Mouse (Mus musculus): Measurements from ENCODE around the gene Epyc.

Gene Epyc

DNA sequence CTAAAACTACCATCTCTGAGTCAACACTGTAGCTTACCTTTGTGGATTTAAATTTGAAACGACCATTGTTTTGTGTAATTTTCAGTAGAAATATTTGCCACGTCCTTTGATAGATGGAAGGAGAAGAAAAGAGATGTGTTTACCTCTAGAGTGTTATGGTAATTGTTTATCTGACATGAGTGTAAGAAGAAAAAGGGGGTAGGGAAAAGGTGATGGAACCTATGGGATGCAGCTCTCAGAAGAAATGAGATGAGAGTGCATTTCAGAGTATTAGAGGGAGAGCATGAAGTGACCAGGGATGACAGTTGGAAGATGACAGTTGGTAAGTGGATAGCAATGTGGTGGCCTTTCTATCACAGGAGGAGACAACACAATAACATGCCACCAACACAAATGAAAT, at the start of gene Epyc:
Gene Epyc (plus strand): TSS at position 301 of the 400 bp plus-strand sequence.
- no peak for DNase-seq (ENCODE audit: low read depth, low spot score)

DNA sequence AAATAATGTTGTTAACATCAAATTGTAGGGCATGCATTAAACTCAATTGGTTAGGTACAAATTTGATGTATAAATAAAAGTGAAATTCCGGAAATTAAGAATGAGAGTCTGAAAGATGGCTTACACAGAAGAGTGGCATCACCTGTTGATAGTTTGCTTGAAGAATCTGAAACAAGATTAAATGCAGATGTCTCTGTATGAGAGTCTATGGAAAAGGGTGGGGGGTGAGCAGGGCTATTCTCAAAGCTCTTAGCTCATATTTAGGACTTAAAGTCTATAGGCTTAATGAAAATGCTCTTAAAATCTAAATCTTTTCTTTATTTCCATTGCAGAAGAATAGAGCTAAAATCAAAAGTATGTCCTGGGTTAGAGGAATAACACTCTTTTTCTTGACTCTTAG, 48.2 kb upstream of the Epyc start:
- no peak for DNase-seq (ENCODE audit: low read depth, low spot score)

DNA sequence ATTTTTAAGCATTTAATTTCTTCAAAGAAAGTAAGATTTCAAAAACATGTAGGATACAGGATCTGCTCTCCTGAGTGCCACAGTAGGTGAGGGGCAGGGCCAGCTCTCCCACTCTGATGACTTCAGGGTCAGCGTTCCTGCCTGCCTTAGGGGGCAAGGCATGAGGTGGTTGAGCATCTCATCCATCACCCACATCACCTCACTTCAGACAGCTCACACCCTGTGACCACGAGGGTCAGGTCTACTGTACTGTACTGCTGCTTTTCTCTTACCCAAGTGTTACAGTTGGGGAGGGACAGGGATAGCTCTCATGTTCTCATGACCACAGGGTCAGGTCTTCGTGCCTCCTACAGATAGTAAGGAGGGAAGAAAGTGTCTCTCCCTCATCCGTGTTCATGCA, 42.1 kb upstream of the Epyc start:
- DNase-seq (ENCODE audit: low read depth, low spot score): no peak

DNA sequence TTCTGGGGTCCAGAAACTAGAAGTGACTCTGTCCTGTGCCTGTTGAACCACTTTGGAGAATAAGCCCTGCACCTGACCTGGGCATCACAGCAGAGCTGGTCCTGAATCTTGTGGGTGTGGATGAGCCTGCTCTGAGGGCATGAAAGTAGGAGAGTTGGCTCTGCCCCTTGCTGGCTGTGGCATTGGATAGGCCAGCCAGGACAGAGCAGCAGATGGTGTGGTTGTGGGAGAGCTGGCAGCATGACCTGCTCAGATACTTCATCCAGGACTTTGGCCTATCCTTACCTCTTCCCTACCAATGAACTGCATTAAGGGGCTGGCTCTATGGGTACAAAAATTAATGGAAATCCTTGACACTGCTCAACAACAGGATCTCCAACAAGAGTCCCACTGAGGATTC, 40.6 kb upstream of the Epyc start:
- DNase-seq (ENCODE audit: low read depth, low spot score): no peak

DNA sequence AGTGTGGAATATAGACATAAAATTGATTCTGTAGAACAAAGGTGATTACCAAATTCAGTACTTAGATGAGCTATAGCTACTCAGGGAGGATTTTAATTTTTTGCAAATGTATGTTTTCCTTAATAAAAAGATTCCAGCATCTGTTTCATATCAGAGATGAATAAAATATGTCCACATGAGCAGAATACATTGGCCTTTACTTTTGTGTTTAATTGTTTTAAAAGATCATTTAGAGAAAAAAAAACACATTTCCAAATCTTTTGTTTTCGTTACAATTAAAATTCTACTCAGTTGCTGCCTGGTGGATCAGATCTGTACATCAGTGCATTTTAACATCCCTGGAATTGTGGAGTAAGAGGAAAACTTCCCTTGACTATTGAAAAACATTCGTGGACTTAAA, 37.3 kb upstream of the Epyc start, which contains the start of gene Kera:
Gene Kera (plus strand): TSS at position 301 of the 400 bp plus-strand sequence.
- no peak for DNase-seq (ENCODE audit: low read depth, low spot score)

DNA sequence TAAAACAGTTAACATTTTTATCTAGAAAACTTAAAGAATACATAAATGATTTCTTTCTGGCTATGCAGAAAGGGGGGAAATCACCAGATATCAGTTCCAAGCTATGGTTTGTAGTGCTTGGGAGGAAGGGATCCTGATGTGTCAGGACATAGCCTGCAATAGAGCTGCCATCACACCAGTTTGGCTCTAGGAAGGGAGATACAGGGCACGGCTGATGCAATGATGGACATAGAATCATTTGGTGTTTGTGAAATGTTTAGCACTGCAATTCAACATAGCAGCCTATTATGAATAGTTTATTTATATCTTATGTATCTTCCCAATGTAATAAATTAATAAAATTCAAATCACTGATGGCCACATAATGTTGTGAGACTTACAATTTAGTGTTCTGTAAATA, 21.5 kb upstream of the Epyc start:
- DNase-seq (ENCODE audit: low read depth, low spot score): no peak

DNA sequence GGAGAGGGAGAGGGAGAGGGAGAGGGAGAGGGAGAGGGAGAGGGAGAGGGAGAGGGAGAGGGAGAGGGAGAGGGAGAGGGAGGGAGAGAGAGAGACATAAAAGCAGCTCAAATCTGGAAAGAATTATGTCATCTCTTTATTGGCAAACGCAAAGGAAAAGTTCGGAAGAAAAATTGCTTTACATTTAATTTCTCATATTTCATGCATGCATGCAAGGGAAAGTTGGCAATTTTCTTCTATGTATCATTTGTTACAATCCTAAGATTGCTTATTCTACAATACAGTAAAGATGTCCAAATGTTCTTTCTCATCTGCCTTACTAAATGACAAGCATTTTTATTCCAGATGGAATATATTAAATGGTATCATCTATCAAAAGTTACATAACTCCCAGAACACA, 19.5 kb upstream of the Epyc start:
- no peak for DNase-seq (ENCODE audit: low read depth, low spot score)

DNA sequence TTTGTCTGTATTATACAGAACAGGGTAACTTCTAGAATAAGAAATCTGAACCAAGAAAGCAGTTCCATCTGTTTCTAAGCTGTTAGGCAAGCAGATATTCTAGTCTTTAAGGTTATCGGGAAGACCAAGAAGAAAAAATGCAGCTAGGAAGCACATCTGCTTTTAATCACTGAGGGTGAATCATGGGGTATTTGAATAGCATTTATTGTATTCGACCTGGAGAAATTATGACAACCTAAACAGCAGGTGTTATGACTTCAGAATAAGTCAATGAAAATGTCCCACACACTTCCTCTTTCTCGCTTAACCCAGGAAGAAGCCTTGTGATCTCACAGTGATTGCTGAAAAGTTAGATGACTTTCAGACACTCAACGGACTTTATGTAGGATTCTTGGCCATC, 18.8 kb upstream of the Epyc start:
- DNase-seq (ENCODE audit: low read depth, low spot score): no peak

DNA sequence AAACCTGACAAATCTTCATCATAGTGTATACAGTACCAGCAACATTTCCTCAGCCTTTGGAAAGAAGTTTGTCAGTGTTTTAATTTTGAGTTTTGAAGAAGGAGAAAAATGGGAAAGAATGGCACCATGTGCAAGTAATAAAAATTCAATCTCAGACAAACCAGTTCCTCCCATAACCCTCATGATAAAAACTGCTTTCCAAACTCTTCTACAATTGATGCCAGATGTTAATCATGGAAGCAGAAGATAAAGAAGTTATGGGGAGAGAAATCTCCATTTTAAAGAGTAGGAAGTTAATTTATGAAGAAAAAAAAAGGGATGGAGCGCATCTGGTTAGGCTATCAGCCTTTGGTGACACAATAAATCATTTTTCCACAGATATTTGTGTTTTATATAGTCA, 17.3 kb upstream of the Epyc start:
- DNase-seq (ENCODE audit: low read depth, low spot score): peak; percentile 33

DNA sequence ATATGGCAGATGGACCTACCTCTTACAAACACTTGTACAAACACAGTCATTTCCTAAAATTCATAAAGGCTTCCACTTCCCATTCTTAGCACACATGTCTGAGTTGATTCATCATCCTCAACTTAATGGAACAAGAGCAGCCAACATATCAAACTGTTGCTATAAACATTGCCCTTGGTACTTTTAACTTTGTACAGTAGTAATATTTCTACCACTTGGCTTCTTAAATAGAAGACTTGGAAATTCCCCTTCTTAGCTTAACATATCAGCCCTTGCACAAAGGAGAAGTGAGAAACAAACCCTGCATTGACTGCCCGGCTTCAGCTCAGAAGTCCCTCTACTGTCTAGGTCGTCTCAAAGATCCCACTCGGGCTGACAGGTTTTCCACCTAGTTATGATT, 12.8 kb upstream of the Epyc start:
- no peak for DNase-seq (ENCODE audit: low read depth, low spot score)

DNA sequence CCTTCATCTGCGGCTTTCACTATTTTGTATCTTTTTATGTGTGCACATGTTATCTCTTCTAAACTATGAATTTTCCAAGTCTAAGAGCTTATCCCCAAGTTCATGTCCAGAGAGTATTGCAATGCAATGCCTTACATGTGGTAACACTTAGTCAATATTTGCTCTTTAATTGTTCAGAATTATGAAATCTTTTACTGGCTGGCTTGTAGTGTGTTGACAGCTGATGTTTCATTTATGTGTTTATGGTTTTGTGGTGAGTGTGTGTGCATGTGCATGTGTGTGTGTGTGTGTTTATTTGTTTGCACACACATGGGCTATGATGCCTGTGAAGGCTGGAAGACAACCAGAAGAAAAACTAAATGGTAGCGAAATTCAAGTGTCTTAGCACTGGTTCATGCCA, 1.9 kb upstream of the Epyc start:
- peak; percentile 25 for DNase-seq (ENCODE audit: low read depth, low spot score)

DNA sequence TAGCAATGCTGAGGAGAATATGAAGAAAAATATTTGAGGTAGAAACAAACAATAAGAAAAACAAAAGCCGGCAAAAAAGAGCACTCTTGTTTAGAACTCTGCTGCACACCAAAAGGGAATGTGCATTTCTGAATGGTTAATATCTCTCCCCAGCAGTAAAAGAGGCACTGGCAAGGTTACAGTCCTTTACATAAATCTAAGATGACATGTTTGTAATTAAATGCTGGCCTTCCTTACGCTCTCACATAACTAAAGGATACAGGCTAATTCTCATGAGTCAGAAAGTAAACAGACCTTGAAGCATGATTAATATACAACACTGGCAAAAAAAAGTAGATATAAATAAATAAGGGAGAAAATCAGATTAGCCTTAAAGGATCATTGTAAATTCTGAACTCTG, 6.5 kb downstream of the Epyc start:
- DNase-seq (ENCODE audit: low read depth, low spot score): no peak

DNA sequence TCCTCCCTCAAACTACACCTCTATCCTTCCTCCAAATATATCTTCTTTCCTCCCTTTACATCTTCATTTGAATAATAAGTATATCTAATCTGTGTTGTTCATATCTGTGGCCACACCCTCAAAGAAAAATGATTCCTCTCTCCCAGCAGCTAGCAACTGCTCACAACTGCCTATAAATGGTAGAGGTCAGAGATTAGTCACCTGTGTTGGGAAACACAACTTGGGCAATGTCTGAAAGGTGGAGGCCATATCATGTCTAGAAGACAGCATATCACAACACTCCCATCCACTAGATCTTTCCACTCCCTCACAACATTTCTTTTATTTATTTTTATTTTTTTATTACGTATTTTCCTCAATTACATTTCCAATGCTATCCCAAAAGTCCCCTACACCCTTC, 15.6 kb downstream of the Epyc start:
- DNase-seq (ENCODE audit: low read depth, low spot score): no peak

DNA sequence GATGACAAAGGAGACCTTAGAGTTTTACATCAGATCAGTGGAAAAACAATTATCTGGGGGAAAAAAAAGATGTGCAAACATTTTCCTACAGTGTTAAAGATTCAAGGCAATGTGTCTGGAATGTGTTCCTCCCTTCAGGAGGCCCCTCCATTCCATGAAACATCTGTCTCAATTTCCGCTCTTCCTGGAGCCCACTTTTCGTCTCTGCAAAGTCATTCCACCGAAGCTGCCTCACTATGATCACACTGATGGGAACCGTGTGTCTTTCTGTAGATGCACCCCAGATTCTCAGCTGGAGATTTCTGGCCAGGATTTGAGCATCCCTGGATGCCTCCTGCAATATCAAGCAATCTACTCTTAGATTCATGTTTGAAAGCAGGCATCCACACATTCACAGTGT, 24.8 kb downstream of the Epyc start:
- DNase-seq (ENCODE audit: low read depth, low spot score): peak; percentile 35

DNA sequence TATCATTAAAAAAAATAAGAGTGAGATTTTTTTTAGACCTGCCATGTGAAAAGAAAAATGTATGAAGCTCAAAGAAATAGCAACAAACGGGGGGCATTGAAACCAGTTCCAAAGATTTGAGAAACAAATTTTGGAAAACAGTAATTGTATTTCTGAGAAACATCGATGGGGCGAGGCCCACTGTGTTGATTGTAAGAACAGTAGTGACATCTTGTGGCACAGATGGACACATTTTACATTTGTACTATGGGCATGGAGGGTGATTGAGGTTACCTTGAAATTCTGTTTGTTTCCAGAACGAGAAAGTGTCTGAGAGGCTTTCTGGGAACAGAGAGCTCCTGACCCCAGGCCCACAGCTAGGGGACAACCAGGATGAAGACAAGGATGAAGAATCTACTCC, 26.3 kb downstream of the Epyc start:
- DNase-seq (ENCODE audit: low read depth, low spot score): peak; percentile 36

DNA sequence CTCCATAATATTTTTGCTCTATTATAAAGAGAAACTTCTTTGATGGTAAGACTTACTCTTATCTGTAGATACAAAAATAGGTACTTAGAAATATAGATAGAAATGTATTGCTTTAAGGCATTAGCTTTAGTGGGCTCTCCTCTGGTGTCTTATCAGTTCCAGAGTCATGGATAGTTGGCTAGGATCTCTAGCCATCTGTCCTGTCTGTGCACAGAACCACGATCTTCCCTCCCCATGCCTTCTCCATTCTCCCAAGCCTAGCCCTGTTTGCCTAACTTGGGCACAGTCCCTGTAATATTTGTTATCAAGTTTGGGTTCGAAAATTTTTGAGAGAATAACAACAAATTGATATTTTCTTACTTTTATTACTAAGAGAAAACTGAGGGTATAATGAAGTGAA, 29.4 kb downstream of the Epyc start:
- DNase-seq (ENCODE audit: low read depth, low spot score): no peak

DNA sequence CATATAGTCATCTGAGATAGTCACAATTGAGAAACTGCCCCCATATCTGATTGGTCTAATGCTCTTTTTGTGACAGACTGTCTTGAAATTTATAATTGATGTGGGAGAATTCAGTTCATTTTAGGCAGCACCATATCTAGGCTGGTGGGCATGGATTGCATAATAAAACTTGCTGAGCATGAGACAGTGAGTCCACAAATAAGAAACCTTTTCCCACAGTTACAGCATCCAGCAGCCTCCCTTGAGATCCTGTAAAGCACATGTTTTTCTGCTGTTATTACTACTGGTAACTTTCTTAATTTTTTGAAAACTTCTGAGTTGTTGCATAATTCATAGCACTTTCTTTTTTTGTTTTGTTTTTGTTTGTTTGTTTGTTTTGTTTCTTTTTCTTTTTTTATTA, 39.1 kb downstream of the Epyc start:
- peak; percentile 42 for DNase-seq (ENCODE audit: low read depth, low spot score)

DNA sequence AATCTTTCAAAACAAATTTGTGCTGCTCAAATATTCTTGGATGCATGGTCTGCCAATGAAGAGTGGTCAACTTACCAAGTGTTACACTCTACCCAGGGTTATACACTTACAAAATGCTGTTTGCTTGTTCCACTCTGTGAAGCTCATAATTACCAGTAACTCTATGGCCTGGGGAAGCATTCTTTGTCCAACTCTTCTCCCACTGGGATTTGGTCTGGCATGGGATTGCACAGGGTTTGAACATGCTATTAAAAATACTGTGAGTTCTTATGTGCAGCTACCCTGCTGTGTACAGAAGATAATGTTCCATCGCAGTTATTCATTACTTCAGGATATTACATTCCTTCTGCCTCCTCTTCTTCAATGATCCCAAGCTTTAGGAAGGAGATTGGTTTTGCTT, 43.3 kb downstream of the Epyc start:
- peak; percentile 45 for DNase-seq (ENCODE audit: low read depth, low spot score)

DNA sequence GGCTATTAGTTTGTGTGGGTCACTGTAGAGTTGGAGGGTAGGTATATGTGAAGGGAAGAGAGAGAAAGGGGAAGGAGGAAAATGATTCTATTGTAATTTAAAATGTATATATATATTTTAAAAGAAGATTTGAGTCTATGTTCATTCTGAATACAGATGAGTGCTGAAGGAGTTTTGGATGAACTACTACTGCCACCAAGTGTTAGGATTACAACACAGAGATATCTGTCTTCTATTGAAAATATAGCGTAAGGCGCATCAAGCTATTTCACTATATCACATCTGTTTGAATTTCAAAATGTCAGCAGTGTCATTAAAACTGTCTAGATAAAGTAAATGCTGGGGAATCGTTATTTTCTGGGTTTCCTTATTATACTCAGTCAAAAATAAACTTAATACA, 45.6 kb downstream of the Epyc start:
- DNase-seq (ENCODE audit: low read depth, low spot score): no peak

DNA sequence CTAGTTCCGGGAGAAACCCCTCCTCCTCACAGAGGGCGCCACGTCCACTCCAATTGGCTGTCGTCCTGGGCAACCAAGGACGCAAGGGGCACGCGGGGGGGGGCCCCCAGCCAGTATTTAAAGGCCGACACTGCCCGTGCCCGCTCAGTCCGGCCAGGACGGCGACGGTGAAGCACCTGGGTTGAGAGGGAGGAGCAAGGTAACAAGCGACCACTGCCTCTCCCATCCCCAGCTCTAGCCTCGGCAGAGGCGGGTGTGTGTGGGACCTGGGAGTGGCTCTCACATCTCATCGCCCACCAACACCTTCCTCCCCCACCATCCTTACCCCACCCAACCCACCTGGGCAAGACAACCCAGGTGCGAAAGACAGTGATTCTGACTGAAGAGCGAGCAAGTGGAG, 49.0 kb downstream of the Epyc start, which contains the start of gene Ccer1:
Gene Ccer1 (plus strand): TSS at position 147 of the 400 bp plus-strand sequence.
- DNase-seq (ENCODE audit: low read depth, low spot score): no peak

DNA sequence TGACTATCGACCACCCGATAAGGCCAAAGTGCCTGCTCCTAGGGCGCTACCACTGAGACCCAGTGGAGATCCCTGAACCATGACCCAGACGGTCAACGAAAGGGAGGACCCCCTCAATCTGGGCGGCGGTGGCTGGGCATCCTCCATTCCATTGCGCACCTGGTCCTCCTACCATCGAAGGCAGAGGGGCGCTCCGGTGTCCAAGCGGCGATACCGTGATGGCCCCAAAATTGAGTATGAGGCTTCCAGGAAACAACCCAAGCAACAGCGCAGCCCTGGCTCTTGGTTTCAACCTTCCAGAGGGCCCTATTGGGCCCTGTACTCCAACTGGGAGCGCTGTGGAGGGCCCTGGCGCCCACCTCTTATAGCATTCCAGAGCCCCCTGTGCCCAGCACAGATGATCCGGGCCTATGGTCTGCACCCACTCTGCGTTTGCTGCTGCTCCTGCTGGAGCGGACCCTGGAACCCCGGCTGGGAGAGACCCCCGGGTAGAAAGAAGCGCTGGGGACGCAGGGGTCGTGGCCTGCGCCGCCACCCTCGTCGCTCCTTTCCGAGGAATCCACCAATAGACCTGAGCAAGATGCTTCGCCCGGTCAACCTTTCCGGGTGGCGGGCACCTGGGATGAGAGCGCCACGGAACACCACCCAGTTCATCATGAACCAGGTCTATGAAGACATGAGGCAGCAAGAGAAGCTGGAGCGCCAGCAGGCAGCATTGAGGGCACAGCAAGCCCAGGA, 49.7 kb downstream of the Epyc start:
- DNase-seq (ENCODE audit: low read depth, low spot score): no peak

DNA sequence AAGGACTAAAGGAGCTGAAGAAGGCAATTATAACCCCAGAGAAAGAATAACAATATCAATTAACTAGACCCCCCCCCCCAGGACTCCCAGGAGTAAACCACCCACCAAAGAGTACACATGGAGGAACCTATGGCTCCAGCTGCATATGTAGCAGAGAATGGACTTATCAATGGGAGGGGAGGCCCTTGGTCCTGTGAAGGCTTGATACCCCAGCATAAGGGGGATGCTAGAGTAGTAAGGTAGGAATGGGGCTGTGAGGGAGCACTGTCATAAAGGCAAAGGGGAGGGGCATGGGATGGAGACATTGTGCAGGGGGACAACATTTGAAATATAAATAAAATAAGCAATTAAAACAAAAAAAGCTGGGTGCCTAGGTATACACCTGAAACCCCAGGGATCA, 58.5 kb downstream of the Epyc start:
- DNase-seq (ENCODE audit: low read depth, low spot score): no peak

DNA sequence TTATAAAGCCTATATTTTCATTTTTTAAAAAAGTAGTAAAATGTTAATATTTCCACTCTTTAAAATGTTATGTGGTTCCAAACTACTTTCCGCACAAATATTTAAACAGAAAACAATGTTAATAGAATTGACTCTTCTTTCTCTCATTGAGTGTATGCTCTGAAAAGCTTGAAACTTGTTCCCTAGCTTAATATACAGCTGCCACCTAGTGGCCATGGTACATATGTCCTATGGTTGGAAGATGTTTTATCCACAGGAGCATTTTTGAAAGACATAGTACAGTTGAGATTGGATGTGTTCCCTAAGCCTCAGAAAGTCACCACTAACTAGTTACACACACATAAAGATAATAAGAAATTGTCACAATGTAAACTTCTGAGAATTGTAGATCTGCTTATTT, 60.7 kb downstream of the Epyc start:
- no peak for DNase-seq (ENCODE audit: low read depth, low spot score)

DNA sequence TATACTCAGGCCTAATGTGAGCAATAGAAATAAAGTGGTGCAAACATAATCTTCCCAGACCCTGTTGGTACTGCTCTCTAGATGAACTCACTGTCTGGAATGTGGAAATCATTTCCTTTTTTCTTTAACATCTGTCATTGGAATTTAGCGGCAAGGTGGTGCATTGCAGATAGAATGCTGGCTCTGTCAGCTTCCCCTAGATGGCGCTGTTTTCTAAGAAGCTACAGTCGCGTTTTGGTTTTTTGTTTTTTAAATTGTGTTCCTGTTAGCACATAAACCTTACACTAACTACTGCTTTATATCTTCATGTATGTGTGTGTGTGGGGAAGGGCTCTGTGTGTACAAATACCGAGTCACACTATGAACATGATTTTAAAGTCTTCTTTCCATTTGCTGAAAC, 68.8 kb downstream of the Epyc start:
- peak; percentile 18 for DNase-seq (ENCODE audit: low read depth, low spot score)

All from skeletal muscle tissue, adult 2 months (tissue).